Mouse (Mus musculus): Measurements from ENCODE around the gene Grem1.

DNA sequence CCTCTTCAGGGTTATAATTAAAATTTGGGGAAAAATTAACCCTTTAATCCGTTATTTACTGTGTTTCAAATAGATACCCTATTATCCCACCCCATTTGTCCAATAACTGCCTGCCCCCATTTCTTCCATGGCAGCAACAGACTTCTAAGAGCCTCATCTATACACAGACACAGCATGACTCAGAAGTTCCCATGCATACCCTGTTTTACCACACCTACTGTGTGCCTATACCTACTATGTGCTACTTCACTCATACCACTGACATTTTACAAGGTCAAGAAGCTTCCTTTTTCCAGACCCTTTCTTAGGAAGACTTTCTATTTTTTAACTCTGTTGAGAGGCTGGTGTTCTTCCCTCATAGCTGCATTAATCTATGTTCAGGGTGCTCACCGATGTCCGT lies 35.1 kb upstream of the Grem1 start:
- TF ChIP-seq POLR2A (IDR thresholded peaks at IDR 0.05; ENCODE audit: low read depth, low read length) (no peak), CTCF (conservative IDR thresholded peaks at IDR 0.05; ENCODE audit: insufficient read depth, insufficient read length, low read depth, low read length) (no peak)

Data from kidney, adult 2 months (tissue).